Mouse (Mus musculus) cortical plate, adult 2 months (tissue): Measurements from ENCODE around the gene Hps1. TPM values are rescaled to one million over a fixed set of nuclear protein-coding genes. Genes with fewer than 3 reads are reported as not detected.

Source experiments
- H3K27ac ChIP-seq: fragments of 200-500 bp; 2 replicates; pipeline ENCODE4 v1.5.1; 2012; ENCODE audit warnings: low read length, control low read depth, inconsistent platforms; ENCODE audit not compliant: insufficient read depth
- H3K4me1 ChIP-seq: fragments of 200-500 bp; 2 replicates; pipeline ENCODE4 v1.6.1; 2011; ENCODE audit warnings: low read length; ENCODE audit not compliant: control insufficient read depth, insufficient read depth
- H3K4me3 ChIP-seq: fragments of 200-500 bp; 2 replicates; pipeline ENCODE4 v1.5.1; 2011; ENCODE audit warnings: mild to moderate bottlenecking, low read length, control low read depth; ENCODE audit not compliant: insufficient read depth
- CTCF ChIP-seq: fragments of 200-500 bp; IDR thresholded peaks from 2 replicates; pipeline ENCODE4 v1.5.1; 2011; ENCODE audit warnings: mild to moderate bottlenecking, control low read depth, low read length; ENCODE audit not compliant: insufficient read depth; ENCODE audit errors: extremely low read depth
- POLR2A ChIP-seq: fragments of 200-500 bp; IDR thresholded peaks from 2 replicates; pipeline ENCODE4 v1.6.1; 2011; ENCODE audit warnings: mild to moderate bottlenecking, low read length, control low read depth; ENCODE audit not compliant: insufficient read depth; ENCODE audit errors: extremely low read depth
- polyA plus RNA-seq: library from polyadenylated mRNA; depleted of rRNA; stranded (reverse); fragments of >200 nt; gene quantifications from 2 replicates; pipeline ENCODE4 v1.2.3, GENCODE M21; 2012

Hps1 gene
- polyA plus RNA-seq, 1 experiment: 29.8 TPM

DNA sequence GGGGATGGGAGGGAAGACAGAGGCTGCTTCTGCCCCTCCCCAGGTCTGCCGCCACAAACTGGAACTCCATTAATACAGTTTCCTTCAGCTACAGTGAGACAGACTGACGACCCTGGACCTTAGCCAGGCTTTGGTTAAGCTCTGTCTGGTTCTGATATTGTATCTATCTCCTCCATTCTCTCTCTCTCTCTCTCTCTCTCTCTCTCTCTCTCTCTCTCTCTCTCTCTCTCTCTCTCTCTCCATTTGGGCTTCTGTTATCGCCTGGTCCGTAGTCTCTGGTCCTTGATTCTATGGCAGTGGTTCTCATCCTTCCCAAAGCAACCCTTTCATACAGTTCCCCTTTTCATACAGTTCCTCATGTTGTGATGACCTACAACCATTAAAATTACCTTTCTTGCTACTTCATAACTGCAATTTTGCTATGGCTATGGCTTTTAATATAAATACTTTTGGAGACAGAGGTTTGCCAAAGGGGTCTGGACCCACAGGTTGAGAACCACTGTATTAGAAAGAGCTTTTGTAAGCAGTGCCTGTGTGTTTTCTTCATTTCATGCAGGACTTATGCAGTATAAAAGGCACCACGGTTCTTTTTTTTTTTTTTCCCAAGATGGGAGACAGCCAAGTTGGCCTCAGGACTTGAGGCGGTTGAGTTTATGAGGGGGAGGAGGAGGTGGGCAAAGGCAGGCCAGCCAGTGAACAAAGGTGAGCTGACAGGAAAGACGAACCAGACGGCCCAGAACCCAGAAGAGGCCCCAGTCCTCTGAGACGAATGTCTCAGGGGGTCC lies 34.5 kb downstream of the Hps1 start:
- no peak for TF ChIP-seq POLR2A
- TF ChIP-seq CTCF: no peak
- Histone ChIP-seq H3K27ac (no peak overlapping the region), H3K4me3 (no peak overlapping the region), H3K4me1 (peaks cover 2% of the 10 kb centered on the region; the same call in 1 of the 2 replicates)

DNA sequence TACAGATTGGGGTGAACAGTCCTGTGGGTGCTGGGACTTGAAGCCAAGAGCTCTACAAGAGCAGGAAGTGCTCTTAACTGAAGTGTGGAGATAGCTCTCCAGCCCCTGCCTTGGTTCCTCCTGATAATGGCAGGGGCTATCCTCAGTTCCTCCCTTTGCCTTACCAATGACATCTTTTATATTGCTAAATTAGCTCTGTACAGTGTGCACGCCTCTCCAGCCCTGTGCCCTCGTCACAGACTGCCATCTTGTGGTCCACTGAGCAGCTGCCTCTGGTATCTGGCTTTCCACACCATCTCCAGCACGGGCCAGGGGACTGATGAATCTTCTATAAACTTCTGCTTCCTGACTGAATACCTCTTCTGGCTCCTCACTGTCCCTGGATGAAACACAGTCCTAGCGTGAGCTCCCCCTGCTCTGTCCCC lies 35.6 kb downstream of the Hps1 start:
- peak; percentile 85 for TF ChIP-seq CTCF
- no peak for TF ChIP-seq POLR2A
- peaks cover 2% of the 10 kb centered on the region; the same call in 1 of the 2 replicates for H3K4me1 ChIP-seq
- no peak overlapping the region for H3K27ac ChIP-seq
- no peak overlapping the region for H3K4me3 ChIP-seq

DNA sequence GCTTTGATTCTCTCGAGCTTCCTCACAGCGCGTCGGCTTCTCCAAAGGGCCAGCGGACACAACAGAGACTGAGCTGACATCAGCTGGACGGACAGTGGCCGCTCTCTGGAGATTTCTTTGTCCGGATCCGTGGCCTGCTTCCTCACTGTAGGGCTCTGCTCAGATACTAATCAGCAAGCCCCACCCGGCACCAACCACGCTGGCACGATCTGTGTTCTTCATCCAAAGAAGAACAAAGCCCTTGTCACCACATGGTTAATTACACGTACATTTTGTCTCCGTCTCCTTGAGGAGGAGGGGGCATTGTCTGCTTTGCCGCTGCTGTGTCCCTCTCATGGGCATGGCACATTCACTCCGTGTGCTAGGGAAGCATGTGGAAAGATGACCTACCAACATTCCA lies 36.5 kb downstream of the Hps1 start:
- H3K27ac ChIP-seq: no peak overlapping the region
- no peak overlapping the region for H3K4me3 ChIP-seq
- no peak for TF ChIP-seq POLR2A
- TF ChIP-seq CTCF: no peak
- peaks cover 2% of the 10 kb centered on the region; the same call in 1 of the 2 replicates for H3K4me1 ChIP-seq

DNA sequence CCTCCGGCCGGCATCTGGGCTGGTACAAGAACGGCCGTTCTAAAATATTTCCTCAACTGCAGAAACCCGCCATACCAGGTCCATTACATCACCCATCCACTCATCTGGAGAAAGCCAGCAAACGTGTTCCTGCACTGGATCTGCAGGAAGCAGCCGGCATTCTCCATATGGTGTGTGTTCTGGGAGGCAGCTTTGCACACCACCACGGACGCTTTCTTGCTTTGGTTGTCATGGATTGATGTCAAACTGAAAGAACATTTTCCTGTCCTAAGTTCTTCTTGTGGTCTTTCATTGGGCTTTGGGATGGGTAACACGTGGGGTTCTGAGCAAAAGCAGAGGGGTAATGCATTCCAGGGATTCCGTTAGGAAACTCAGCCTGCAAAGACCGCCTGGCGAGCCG lies 37.9 kb downstream of the Hps1 start:
- H3K27ac ChIP-seq: no peak overlapping the region

GRCm38 (mm10) chr19:42740163-42740899 lies 39.4 kb downstream of the Hps1 start:
- Histone ChIP-seq H3K4me1 (peaks cover 2% of the 10 kb centered on the region; the same call in 1 of the 2 replicates), H3K4me3 (no peak overlapping the region), H3K27ac (no peak overlapping the region)
- no peak for TF ChIP-seq CTCF
- TF ChIP-seq POLR2A: no peak

More for the DNA sequence above, 37.9 kb downstream of the Hps1 start:
- peaks cover 2% of the 10 kb centered on the region; the same call in 1 of the 2 replicates for H3K4me1 ChIP-seq
- TF ChIP-seq POLR2A (no peak), CTCF (no peak)
- H3K4me3 ChIP-seq: no peak overlapping the region

DNA sequence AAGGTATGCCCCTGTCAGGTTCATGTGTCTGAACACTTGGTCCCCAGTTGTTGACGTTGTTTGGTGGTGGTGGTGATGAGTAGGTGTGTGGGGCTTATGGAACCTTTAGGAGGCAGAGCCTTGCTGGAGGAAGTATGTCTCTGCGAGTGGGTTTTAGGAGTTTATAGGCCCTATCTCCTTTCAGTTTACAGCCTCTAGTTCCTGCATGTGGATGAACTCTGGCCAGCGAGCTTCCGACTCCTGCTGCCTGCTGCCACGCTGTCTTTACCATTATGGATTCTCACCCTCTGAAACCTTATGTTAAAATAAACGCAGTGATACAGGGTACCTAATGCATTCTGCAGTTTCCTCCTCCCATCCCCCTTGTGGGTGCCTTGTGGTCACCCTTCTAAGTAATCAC lies 40.0 kb downstream of the Hps1 start:
- H3K4me1 ChIP-seq: peaks cover 2% of the 10 kb centered on the region; the same call in 1 of the 2 replicates
- no peak overlapping the region for H3K27ac ChIP-seq
- no peak for TF ChIP-seq POLR2A
- no peak for TF ChIP-seq CTCF
- H3K4me3 ChIP-seq: no peak overlapping the region

DNA sequence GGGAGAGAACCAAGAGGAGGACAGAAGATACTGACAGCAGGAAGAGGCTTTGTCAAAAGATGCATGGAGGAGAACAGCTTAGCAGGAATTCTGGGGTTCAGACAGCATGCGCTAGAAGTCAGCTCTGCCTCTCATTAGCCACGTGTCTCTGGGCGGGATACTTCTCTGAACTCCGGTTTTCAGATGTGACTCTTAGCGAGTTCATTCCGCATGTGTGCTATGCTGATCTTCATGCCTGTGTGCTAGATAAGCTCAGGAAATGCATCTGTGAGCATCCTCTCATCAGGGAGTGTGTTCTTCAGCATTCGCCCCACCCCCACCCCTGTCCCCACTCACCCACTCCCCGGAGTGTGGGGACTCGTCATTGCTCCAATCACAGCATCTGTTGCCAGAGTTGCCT lies 42.0 kb downstream of the Hps1 start:
- TF ChIP-seq CTCF: no peak
- TF ChIP-seq POLR2A: no peak
- H3K4me1 ChIP-seq: peaks cover 2% of the 10 kb centered on the region; the same call in 1 of the 2 replicates
- H3K27ac ChIP-seq: no peak overlapping the region
- no peak overlapping the region for H3K4me3 ChIP-seq

DNA sequence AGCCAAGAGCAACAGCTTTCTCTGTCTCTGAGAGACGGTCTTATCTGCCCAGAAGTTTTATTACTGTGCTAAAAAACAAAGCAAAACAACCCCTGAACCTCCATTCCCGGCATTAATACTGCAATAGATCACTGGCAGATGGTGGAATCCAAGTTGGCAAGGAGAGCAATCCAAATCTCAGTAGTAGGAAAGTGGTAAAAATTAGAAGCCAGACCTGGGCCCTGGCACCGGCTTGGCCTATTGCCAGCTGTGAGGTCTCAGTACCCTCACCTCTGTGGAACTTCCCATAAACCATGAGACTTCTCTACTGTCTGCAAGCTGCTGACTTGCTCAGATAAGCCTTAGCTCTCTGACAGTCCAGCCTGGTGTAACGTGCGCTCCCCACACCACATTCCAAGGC lies 44.8 kb downstream of the Hps1 start:
- no peaks in the 10 kb centered on the region for H3K4me1 ChIP-seq
- H3K27ac ChIP-seq: no peak overlapping the region
- H3K4me3 ChIP-seq: no peak overlapping the region
- TF ChIP-seq CTCF (no peak), POLR2A (no peak)

DNA sequence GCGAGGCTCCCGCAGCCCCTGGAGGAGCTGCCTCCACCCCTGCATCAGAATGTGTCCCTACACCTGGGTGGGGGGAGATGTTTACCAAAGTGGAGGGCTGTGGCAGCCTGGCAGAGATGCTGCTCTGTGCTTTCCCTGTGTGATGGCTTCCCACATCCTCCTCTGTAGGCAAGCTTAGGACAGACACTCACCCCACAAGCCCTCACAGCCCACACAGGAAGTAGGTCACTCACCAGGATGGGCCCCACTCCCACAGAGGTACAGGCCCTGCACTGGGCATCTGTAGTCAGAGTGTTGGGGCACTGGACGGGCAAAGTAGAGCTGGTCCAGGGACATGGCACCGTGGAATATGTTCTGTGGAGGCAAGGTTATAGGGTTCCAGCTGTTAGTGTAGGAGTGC lies 52.4 kb downstream of the Hps1 start:
- TF ChIP-seq POLR2A: no peak
- TF ChIP-seq CTCF: no peak
- H3K27ac ChIP-seq: no peak overlapping the region
- H3K4me1 ChIP-seq: no peaks in the 10 kb centered on the region
- H3K4me3 ChIP-seq: no peak overlapping the region
